Mouse (Mus musculus) ES-Bruce4 (cell line): ENCODE results near the gene Cux2.

Experiments
- CTCF ChIP-seq: IDR thresholded peaks from one replicate; pipeline ENCODE4 v1.8.1; 2011; ENCODE audit warnings: low read depth, low read length
- POLR2A ChIP-seq: IDR thresholded peaks from one replicate; pipeline ENCODE4 v1.8.1; 2011; ENCODE audit warnings: low read length; ENCODE audit not compliant: insufficient read depth

DNA sequence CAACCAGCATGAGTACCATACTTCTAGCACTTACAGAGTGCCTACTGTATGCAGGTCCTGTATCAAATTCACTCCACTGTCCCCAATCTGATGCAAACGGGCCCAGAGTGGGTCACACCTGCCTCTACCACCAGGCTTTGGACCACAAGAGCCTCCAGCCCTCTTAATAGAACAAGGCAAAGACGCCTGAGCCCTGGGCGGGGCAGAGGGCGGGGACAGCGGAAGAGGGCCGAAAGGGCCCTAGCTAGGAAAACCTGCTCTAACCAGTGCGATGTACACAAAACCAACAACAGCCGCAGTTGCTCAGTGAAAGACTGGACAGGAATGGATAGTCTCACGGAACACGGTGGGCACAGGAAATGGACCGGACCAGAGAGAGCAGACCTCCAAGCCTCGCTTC, 18.8 kb downstream of the Cux2 start:
- TF ChIP-seq POLR2A (no peak), CTCF (no peak)
